Mouse (Mus musculus) skeletal muscle tissue, adult 2 months (tissue): Measurements from ENCODE around the gene Atg4a-ps.
"Not testable (repeated sequence)": the region's sequence is repeated elsewhere in the genome, so short reads cannot be mapped to it uniquely, and the experiment has no call there.

ENCODE experiments used
- DNase-seq: peaks from one replicate; pipeline ENCODE4 v3.0.0-alpha.2; 2012; ENCODE audit warnings: low read depth, low spot score

The Atg4a-ps gene

DNA sequence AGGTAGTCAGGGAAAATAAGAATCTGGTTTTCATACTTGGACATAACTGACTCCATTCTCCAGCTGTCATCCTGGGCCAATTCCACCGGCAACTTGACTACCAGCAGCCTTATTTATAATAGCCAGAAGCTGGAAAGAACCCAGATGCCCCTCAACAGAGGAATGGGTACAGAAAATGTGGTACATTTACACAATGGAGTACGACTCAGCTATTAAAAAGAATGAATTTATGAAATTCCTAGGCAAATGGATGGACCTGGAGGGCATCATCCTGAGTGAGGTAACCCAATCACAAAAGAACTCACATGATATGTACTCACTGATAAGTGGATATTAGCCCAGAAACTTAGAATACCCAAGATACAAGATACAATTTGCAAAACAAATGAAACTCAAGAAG is at the start of gene Atg4a-ps:
Gene Atg4a-ps (minus strand): TSS at position 101 of the 400 bp plus-strand sequence.
- not testable (repeated sequence) for DNase-seq

DNA sequence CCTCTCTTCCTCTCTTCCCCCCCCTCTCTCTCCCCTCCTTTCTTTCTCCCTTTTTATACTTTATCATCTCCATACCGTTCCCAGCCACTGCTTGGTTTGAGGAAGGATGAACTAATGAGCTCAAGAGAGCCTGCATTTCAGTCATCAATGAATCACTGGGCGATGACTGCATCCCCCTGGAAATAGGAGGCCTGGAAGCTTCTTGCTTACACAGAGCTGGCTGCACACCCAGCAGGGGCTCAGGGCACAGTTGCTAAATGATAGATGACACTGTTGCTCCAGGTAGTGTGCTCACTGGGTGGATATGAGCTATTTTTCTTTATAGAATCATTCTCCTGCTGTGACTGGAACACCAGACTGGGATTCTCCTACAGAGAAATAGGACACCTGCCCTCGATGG is 49.7 kb upstream of the Atg4a-ps start:
- DNase-seq = no peak

DNA sequence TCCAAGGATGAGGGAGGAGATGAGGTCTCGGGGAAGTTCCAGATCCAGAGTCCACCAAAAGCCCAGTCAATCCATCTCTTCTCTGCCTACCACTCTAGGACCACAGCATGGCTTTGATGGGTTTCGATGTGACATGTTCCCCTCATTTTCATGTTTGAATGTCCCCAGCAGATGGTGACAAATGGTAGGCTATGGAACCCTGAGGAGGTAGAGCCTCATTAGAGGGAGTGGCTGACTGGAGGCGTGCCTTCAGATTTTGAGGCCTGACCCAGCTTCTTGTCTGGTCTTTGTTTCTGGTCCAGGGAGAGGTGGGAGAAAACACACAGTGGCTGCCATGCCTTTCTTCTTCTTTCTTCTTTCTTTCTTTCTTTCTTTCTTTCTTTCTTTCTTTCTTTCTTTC is 44.6 kb upstream of the Atg4a-ps start:
- DNase-seq = peak; percentile 33

DNA sequence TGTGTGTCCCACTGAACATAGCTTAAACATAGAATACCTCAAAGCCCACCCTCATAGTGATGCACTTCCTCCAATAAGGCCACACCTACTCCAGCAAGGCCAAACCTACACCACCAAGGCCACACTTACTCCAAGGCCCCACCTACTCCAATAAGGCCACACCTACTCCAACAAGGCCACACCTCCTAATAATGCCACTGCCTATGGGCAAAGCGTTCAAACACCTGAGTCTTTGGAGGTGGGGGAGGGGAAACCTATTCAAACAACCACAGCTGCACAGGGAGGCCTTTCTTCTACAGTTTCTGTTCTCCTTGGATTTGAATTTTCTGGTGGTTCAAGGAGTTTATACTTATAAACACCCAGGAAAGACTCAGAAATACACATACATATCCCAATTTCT is 43.2 kb upstream of the Atg4a-ps start:
- DNase-seq = no peak

DNA sequence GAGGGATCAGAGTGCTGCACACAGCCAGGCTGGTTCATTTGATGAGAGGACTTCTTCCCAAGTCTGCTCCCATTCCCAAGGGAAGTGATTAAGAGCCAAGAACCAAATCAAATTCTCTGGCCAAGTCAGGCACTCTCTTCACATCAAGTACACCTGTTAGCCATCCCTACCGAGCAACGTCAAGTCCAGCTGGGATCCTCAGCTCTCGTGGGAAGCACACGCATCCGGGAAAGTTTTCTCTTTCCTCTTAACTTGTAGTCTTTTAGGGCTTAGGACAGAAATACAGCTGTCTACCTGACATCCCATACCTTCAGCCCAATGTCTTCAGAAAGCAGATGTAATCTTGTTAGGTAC is 38.1 kb upstream of the Atg4a-ps start:
- DNase-seq = no peak

DNA sequence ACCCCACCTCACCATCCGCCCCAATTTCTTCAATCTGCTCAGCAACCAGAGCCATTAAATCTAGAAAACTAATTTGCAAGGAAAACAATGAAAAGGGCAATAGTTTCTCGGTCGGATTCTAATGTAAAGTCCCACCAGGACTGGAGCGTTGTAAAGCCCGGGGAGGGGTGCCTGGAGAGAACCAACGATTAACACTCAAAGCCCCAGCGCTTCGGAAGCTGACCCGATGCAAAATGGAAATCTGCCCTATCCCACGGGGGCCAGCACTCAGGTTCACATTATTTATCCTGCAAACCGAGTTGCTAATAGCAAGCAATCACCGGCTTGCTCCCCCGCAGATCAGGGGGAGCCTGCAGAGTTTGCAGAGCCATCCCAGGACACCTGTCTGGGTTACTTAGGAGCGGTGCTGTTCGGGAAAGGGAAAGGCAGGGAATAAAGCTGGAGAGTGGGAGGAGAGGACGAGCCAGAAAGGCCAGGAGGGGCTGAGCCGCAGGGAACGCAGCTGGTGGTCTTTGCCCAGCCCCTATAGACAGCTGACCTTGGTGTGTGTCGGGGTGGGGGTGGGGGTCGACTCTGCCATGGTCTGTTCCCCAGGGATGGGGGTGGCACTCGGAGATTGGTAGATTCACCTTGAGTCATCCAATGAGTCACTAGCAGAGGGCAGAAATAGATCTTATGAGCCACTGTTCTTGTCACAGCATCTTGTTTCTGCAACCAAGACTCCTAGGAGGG is 37.5 kb upstream of the Atg4a-ps start:
- no peak for DNase-seq

DNA sequence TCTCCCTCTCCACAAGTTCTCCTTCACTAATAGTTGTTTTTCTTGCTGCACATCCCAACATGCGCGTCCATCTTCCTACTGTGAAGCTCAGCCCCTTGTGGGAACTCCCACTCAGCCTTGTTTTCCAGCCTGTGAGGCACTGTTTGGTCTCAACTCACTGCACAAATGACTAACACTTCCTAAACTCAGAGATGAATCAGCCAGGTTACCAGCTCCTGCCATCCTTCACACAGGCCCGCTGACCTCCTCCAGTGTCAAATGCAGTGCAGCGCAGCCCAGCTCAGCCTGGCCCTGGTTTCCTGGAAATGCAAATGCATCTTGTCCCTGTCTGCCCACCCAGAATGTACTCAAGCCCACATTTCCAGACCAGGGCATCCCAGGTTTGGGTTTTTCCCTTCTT is 36.6 kb upstream of the Atg4a-ps start:
- no peak for DNase-seq

DNA sequence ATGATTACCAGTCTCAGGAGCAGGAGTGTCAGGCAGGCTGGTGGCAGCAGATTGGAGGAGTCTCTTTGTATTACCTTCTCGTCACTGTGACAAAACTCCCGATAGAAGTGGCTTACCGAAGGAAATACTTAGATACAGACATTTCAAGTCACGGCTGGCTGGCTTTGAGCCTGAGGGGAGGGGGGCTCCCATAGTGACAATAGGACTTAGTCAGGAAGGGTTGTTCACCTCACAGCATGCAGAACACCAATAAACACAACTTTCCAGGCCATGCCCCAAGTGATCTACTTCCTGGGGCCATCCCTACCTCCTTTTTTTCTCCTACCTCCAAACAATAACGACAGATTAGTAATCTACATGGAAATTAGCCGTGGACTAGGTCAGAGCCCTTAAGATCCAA is 32.9 kb upstream of the Atg4a-ps start:
- DNase-seq = no peak

DNA sequence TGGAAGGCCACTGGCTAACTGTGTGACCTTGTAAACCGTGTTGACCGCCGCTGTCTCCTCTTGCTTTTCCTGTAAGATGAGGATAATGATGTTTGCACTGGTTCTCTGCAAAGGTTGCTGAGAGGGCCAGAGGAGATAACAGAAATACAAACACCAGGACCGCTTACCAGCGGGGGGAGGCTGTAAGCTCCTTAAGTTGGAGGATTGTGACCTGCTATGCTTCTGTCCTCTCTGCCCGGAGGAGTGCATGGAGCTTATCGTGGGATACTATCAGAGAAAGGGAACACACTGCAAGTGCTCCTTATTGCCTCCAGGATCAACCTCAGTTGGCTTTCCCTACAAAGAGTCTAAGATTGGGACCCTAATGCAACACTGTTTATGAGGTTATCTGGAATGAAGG is 26.8 kb upstream of the Atg4a-ps start:
- DNase-seq = no peak

DNA sequence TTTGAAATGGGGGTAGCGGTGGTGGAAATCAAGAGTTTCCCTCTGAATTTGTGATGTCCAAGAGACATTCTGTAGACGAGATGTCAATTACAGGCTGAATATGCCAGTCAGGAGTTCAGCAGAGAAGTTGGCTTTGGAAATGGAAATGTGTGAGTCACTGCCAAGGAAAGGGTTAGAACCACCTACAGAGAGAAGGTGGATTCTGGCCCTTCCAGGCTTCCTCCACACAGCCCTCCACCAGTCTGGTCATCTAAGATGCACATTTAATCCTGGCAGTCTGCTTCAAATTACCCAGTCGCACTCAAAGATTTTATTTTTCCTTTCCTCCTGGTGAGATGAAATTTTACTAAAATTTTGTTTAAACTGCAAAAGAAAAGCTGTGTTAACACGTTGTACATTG is 26.2 kb upstream of the Atg4a-ps start:
- DNase-seq = no peak

DNA sequence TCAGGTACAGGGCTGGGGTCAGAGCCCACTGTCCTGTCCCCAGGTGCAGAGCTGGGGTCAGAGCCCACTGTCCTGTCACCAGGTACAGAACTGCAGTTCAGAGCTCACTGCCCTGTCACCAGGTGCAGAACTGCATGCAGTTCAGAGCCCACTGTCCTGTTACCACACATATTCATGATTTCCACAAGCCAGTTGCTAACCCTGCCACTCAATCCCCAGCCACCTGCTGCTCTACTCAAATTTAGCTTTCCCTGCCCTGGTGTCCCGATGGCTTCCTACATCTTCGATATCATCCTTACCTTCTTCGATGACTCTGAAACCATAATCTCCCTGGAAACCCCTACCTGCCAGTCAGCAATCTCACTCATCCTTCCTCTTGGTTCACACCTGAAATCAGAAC is 17.5 kb upstream of the Atg4a-ps start:
- no peak for DNase-seq

DNA sequence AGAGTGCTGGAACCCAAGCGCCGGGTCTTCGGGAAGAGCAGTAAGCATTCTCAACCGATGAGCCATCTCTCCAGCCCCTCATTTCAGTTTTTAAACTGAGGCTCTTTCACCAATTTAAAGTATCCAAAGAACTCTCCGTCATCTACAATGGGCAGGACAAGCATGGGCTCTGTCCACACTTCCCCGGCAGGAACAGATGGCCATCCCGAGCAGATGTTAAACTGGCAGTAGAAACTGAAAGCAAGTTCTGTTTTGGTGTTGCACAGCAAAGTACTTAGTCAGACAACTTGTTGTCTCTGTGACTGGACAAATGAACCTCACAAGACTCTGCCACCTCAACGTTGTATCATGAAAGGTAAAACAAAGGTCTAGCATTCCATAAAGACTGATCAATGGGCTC is 15.8 kb upstream of the Atg4a-ps start:
- no peak for DNase-seq

DNA sequence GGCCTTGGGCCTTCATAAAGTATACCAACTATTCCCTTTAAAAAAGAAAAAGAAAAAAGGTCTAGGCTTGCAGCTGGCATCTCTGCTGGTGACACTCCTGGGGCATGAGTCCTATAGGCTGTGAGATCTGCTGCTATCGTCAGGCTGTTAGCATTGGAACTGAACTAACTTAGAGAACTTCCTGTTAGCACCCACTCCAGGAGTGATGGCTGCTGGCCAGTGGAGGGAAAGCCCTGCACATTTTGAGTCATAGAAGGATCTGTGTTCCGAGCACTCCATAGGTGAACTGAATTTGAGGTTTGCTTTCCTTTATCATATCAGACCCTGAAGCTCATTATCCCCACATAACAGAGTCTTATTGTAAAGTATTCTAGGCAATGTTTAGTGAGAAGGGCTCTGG is 14.1 kb upstream of the Atg4a-ps start:
- no peak for DNase-seq

DNA sequence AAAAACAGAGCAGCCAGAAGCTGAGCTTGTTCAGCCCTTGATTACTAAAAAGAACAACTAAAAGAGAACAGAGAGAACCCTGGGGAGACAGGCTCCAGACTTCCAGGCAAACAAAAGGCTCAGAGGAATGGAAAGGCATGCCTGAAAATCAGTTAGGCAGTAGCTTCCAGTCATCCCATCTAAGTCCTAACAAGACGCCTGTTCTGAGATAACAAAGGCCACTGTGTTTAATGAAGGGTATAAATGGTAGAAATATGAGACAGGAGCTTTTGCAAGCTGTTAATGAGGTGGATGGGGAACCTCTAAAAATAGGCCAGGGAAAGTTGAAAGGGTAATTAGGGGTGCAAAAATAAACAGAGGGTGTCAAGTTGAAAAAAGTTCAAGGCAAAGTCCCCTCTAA is 4.5 kb upstream of the Atg4a-ps start:
- DNase-seq = no peak

DNA sequence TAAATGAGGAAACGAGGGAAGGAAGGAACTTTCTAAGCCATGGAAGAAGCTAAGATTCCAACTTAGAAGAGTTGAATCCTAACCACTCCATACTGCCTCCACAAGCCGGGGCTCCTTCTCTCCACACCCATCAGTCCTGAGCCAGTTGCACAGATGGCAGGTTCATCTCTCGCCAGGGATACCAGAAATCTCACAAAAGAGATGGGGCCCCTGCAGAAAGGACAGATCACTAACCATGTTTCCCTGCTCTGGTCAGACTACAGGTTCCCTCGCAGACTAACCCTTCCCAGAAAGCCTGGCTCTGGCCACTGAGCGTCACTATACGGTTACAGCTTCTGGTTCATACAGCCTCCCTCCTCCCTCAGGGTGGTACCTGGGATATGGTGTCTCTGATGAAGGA is 3.8 kb upstream of the Atg4a-ps start:
- no peak for DNase-seq

DNA sequence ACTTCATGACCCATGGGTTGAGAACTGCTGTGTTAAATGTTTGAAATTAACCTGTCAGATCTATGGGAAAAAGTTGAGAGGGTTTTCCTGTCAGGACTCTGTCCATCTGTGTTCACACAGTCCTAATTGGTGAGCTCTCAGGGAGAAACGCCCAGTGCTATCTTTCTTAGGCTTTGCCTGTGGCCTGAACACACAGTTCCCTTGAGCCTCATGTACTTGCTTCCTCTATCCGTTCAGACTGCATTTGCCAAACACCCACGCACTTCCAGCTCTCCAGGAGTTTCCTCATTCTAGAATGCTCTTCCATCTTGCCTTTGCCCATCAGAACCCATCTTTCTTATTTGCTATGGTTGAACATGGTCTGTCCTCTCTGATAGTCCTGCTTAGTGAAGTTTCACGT is 2.6 kb upstream of the Atg4a-ps start:
- peak; percentile 45 for DNase-seq

DNA sequence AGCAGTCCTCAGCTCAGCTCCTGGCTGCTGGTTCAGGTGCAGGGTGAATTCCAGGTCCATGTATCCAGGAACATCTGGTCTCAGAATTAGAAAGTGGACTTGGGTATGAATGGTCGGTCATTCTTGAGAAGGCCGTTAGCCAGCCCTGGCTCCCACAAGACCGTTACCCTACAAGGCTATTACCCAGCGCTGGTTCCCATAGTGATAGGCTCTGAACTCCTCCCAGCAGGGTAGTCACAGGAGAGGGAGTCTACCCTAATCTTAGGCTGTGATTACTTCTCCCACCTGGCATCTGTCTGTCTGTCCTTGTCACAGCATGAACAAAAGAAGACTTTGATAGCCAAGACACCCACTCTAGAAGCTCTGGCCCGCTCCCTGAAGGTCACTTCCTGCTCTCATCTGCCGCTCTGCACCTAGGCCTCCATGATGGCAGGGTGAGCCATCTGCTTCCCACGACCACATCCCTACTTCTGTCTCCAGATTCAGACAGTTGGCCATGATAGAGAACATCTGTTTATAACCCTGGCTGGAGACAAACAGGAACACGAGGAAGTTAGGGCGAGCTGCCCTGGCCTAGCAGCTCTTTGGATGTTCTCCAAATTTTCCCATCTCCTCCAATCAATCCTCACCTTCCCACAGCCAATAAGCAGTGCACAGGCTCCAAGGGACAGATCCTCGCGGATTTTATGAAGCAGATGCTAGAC is 1.4 kb upstream of the Atg4a-ps start:
- DNase-seq = peak; percentile 46

DNA sequence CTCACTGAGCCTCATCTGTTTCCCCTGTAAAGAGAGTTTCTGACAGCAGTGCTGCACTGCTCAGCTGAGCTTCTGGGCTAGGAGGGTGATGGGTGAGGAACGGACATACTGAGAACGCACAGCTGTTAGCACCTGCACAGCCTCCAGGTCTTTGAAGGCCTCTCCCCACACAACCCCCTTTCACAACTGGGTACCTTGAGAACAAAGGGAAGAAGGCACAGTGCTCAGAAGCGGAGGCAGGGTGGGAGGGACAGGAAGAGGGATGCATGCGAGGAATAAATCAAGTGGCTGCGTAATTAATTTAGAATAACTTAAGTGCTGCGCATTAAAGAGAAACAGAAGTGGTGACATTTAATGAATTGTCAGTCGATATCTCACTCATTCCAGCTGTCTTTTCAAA is 4.6 kb downstream of the Atg4a-ps start:
- DNase-seq = no peak

DNA sequence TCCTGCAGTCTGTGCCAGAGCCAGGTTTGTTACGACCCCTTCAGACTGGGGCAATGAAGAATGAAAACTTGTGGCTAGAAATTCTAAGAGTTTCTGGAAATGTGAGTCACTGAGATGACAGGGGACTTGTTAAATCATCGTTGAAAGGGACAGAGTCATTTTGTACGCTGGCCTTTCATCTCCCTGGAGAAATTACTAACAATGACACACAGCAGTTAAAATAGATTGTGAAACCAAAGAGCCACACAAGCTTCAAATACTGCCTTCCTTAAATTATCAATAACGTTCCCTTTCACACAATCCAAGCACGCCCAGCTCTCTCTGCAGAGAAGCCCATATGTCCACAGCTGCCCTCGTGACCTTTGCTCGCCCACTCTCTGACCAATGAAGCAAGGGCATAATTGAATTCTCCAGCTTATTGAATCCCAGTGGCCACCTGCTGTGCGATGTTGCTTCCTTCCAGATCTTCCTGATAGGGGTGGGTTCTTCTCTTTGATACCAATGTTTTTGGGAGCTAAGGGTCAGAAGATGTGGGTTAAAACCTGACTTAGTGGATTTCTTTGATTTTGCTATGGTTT is 5.6 kb downstream of the Atg4a-ps start:
- no peak for DNase-seq

DNA sequence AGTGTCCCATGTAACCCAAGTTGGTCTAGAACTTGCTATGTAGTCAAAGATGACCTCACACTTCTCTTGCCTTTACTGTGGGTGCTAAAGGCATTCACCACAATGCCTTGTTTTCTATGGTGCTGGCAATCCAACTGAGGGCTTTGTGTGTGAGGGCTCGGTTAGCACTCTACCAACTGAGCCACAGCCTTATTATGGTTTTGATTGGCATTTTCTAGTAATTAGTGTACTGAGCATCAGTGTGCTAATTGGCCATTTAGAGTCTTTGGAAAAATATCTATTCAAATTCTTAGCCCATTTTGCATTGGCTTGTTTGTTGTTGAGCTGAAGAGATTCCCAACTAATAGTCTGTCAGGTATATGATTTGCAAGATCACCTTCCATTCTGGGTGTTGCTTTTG is 8.2 kb downstream of the Atg4a-ps start:
- no peak for DNase-seq

DNA sequence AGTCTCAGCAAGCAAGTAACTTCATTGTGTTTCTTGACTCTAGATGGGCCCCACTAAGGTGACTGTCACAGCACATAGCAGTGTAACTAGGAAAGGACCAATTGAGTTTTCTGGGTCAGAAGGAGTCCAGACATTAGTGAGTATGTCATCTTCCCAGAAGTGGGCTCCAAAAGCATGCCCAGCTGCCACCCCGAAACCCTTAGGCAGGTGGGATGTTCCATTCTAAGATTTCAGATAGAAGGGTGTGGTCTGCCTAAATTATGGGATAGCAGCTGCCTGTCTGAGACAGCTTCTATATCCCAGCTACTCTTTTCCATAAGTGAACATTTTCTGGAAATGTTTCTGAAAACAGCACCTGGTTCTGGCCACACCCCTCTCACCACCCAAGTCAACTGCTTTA is 11.6 kb downstream of the Atg4a-ps start:
- DNase-seq = no peak

DNA sequence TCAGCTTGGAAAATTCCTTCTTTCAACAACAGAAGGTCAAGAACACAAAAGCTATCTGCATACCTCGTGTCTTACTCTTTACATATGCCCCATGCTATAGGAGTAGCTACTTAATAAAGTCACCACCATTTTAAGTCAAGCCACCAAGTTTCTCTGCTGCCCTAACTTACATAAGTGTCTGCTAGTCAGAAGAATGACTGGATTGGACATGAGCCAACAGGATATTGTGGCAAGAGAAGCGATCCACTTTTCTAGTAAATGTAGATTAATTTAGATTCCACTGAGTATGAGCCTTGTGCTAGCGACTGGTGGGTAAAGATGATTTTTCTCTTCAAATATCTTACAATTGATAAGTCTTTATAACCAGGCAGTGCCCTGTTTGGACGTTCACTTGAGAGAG is 12.0 kb downstream of the Atg4a-ps start:
- DNase-seq = no peak

DNA sequence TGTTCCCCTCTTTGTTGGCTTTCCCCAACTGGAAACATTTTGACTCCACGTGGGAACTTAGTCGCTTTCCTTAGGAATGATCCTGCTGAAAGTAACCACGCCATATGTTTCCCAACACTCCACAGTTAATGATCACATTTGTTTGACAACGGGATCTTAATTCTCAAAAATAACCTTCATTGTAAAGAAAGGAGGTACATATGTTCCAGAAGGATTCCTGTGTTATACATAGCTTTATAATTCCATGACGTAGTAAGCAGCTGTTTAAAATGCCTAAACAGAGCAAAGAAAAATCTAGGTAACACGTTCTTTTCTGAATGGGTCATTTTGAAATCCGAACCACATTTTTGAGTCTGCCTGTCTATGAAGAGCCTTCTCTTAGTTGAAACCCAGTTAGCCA is 12.7 kb downstream of the Atg4a-ps start:
- no peak for DNase-seq
